Mouse (Mus musculus) layer of hippocampus, postnatal 36 days (tissue): Measurements from ENCODE around the gene Chchd2. TPM values are rescaled to one million over a fixed set of nuclear protein-coding genes. Genes with fewer than 3 reads are reported as not detected.

Source experiments
- DNase-seq, 2 experiments: peaks; one replicate each; pipeline ENCODE4 v3.0.0; 2022
- total RNA-seq, 2 experiments: library from RNA; stranded (reverse); gene quantifications; 2 replicates each; pipeline ENCODE4 v1.2.3; 2021

Gene Chchd2
- total RNA-seq, 2 experiments from 2014 or later, result 437 to 493 TPM

DNA sequence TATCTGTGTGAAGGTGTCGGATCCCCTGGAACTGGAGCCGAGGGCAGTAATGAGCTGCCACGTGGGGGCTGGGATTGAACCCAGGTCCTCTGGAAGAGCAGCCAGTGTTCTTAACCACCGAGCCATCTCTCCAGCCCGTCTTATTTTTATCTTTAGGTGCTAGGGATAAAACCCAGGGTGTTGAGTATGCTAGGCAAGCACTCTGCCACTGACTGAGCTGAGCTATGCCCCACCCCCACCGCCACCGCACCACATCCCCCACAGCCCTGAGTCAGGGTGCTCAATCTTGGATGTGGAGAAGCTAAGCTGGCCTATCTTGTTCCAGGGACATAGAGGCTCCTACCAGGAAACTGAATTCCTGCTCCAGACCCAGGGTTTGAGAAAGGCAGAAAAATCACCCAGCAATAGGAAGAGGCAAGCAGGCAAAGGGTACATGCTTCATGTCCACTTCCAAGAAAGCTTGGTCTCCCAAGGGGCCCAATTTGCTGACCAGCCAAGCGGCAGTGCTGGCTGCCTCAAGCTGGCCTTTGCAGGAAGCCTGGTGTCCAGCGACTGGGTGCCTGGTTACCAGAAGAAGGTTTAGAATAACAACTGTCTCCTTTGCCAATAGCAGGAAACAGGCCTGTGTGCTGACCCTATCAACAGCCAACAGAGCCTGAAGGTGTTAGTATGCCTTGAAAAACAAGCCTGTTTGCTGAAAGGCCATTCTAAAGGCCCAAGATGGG lies 9.4 kb downstream of the Chchd2 start:
- DNase-seq, result peak; percentile 26 to 38

DNA sequence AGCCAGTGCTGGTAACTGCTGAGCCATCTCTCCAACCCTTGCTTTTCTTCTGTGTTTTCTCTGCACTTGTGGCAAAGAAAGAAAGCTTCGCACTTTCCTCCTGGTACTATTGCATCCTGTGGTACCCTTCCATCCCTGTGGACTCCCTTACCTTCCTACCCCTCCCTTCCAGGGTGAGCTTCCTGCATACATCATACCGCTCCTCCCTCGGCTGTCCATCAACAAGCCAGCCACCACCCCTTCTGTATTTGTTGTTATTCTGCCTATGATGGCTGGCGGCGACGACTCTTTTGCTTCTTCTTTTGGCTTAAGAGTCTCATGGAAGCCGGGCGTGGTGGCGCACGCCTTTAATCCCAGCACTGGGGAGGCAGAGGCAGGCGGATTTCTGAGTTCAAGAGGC lies 12.2 kb downstream of the Chchd2 start:
- no peak for DNase-seq

DNA sequence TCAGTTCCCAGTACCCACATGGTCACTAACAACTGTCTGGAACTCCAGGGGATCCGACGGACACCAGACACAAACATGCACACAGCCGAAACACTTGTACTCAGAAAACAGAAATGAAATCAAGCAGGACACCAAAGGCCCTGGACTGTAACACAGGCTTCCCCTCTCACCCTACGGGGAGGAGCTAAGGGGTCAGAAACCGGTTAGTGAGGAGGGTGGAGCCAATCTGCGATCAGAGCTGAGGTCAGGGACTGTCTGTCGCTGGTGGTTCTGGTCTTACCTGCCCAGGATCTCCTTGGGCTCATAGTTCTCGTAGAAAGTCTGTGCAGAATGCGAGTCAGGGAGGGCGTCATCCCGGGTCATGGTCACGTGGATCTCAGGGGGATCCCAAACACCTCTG lies 13.3 kb downstream of the Chchd2 start:
- DNase-seq, result no peak

DNA sequence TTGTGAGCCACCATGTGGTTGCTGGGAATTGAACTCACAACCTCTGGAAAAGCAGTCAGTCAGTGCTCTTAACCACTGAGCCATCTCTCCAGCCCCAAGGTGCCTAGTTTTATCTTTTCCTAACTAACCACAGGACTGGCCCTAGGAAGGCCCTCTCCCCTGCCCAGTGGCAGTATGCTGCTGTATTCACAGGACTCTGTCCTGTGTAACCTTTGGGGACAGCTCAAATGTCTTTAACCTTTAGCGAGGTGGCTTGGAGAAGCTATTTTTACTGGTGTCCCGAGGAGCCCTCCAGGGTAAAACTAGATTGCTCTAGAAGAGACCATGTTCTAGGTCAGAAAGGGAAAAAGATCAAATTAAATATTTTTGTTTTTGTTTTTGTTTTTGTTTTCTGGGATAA lies 16.0 kb downstream of the Chchd2 start:
- DNase-seq, result no peak

DNA sequence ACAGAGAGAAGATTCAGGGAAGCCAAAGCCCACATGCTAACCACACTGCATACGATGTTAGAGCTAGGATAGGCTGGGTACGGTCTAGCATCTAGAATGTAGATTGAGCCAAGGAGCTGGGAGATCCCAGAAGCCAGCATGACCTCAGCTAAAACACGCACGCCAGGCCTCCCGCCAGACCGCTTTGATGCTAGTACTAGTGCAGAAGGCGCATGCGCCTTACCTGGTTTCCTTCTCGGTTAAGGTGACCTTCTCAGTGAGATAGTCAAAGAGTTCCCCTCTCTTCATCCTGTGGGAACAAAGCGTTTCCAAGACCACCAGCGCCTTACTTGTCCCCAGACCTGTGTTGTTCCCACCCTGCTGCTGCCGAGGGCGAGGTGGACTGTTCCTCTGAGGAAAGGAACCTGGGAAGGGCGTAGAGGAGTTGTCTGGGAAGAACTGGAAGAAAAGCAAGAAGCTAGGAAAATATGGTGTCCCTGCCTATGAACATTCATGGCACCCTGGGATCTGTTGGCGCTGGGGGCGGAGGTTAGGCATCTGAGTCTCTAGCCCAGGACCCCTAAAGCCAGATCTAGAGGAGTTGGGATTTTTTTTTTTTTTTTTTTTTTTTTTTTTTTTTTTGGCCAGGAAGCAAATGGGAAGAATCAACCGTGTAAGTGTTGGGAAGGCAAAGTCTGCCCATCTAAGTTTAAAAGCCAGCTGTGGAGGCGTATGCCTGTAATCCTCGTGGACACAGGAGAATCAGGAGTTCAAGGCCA lies 17.9 kb downstream of the Chchd2 start:
- no peak for DNase-seq

DNA sequence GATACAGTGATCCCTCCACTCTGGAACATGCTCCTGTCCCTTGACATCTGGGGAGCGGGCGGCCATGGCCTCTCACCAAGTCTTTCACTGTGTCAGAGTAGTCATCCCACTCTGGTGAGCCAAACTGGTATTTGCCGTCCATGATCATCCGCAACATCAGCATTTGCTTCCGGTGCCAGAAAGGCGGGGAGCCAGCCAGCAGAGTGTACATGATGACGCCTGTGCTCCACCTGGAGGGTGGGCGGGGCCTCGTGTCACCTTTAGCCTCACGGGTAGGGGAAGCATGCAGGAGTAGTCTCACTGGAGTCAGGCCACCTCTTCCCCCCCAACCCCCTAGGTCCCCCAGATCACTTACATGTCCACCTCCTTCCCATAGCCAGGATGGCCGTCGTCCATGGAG lies 21.4 kb downstream of the Chchd2 start:
- DNase-seq, result no peak

DNA sequence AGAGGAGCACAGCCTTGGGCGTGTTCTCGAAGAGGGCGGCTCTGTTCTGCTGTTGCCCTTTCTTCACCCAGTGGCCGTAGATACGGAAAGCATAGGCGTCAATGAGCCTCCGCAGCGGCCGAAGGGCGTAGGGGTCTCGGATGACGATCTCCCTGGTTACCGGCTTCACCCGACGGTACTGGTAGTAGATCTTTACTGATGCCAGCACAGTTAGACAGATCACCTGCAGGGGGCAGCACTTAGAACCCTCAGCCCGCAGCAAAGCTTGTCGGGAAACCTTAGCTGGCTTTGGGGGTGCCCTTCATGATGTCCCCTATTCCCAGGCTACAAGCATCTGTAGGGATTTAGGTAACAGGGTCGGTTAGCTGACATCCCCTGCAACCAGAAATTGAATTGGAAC lies 22.8 kb downstream of the Chchd2 start:
- peak; percentile 31 for DNase-seq

DNA sequence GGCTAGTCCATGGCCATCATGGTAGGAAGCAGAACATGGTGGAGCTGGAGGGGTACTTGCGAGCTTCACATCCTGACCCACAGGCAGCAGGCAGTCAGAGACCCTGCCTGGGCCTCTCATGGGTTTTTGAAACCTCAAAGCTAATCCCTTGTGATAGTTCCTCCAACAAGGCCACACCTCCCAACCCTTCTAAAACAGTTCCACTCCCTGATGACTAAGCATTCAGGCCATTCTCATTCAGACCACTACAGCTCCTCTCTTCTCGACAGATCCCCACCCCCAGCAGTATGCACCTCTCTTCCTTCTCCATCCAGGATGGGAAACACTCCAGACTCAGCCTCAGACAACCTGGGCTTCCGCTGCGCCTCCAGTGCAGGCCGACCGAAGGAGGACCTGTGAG lies 24.9 kb downstream of the Chchd2 start:
- no peak for DNase-seq

DNA sequence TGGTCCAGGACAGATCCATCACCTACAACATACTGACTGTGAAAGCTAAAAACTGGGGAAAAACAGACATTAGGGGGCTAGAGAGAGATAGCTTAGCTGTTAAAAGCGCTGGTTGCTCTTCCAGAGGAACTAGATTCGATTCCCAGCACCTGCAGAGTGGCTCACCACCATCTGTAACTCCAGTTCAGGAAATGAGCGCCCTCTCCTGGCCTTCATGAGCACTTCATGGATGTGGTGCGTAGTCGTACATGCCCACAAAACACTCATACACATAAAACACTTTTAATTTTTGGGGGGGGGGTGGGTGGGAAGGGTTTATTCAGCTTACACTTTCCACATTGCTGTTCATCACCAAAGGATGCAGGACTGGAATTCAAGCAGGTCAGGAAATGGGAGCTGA lies 30.9 kb downstream of the Chchd2 start:
- DNase-seq, result no peak

DNA sequence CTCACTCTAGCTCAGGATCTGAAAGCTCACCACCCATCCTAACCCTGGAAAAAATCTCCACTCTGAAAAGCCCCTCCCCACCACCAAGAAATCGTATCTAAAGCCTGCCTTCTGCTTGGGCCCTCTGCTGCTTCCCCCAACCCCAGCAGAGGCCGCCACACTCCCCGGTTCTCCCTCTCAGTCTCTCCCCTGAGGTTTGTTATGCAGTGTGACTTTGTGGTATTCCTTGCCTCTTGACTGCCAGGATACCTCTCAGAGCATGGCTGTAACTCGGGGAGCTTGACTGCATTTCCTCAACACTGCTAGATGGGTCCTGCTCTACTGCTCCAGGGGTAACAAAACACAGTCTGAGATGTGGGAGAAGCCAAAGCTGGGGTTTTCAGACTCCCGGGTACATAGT lies 32.1 kb downstream of the Chchd2 start:
- no peak for DNase-seq

DNA sequence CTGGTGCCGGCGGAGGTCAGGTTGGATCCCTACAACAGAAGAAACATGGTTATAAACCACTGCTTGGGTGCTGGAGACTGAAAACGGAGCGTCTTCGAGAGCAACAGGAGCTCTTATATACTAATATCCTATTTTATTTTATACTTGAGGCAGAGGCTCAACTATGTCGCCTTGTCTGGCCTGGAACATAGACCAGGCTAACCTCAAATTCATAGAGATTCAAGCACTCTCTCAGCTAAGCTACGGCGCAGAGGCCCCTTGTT lies 39.8 kb downstream of the Chchd2 start:
- DNase-seq, result no peak

DNA sequence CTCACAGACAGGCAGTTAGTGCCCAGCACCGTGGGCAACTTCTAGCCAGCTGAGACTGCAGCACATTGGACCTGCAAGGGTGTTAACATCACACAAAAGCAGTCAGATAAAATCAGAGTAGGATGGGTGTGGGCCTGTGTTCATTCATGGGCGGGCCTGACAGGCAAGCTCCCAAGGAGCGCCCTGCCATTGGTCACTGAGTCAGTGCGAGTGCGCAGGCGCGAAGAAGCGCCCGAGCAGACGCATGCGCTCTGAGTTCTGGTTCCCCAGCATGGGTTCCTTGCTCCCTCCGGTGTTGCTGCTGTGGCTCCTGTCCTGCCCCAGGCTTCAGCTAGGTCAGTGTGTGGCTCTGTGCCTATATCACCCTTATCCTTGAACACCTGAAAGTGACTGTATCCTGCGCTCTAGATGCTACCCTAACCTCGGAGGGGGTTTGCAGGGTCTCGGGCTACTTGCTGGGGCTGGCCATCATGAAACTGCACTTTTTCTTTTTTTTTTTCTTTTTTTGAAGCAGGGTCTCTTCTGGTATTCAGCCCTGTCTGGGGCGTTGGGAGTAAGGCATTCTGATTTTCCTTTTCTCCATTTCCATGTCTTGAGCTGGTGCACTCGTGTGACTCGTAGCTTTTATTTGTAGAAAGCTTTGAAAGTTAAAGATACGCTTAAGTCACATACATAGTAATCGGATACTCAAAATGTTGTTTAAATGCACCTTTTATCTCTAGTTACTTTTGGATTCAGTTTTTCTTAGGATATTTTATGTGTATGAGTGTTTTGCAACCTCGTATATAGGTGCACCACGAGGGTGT lies 40.3 kb downstream of the Chchd2 start, which contains the start of gene Sumf2:
TSS of gene Sumf2 (plus strand) at position 235 of the 806 bp plus-strand sequence.
- DNase-seq, result peak; percentile 95

DNA sequence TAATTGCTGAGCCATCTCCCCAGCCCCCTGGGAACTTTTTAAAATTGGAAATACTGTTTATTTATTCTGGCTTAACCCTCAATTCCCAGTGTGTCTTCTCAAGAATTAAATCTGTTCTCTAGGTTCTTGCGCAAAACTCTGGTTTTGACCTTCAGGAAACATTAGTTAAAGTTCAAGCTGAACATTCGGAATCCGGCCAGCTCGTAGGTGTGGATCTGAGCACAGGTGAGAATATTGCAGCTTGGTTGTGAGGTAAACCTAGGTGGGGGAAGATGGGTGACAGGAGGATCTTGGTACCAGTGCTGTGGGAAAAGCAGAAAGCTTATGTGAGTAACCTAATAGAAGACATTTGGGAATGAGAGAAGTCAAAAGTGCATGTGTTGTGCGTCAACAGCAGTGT lies 42.4 kb downstream of the Chchd2 start:
- DNase-seq, result no peak

Other genes starting within 250 kb of the Chchd2 start
- 1 to 10 TPM; 7.4 to 7.7 TPM for gene Zfp11, start 217.4 kb downstream of the Chchd2 start, total RNA-seq
- not detected for gene Sept14, start 179.0 kb downstream of the Chchd2 start, total RNA-seq
- gene Mrps17, start 172.0 kb downstream of the Chchd2 start, total RNA-seq, result 10 to 100 TPM; 75.0 to 87.6 TPM
- 10 to 100 TPM; 75.4 to 76.4 TPM for gene Nipsnap2, start 162.4 kb downstream of the Chchd2 start, total RNA-seq
- 10 to 100 TPM; 27.5 to 28.9 TPM for gene Psph, start 100.0 kb downstream of the Chchd2 start, total RNA-seq
- gene Sumf2, start 40.5 kb downstream of the Chchd2 start, total RNA-seq, result 10 to 100 TPM; 20.4 to 21.5 TPM
- 1 to 10 TPM; 4.5 to 4.9 TPM for gene Zbed5, start 8.3 kb upstream of the Chchd2 start, total RNA-seq
- 10 to 100 TPM; 23.0 to 23.1 TPM for gene Phkg1, start 11.1 kb upstream of the Chchd2 start, total RNA-seq
- 1 to 10 TPM; 1.9 to 3.8 TPM for gene Nupr1l, start 21.1 kb upstream of the Chchd2 start, total RNA-seq
- gene Vkorc1l1, start 54.5 kb upstream of the Chchd2 start, total RNA-seq, result 10 to 100 TPM; 42.0 to 44.4 TPM
- gene Gusb, start 115.6 kb upstream of the Chchd2 start, total RNA-seq, result 10 to 100 TPM in 1 of 2 experiments, 1 to 10 TPM in 1; 9.7 to 10.6 TPM
- gene Asl, start 141.8 kb upstream of the Chchd2 start, total RNA-seq, result 10 to 100 TPM; 18.0 to 18.8 TPM
- 10 to 100 TPM; 37.0 to 38.2 TPM for gene Crcp, start 141.8 kb upstream of the Chchd2 start, total RNA-seq
- 10 to 100 TPM; 50.2 to 50.6 TPM for gene Tpst1, start 185.9 kb upstream of the Chchd2 start, total RNA-seq